Mouse (Mus musculus): ENCODE data around the gene Abhd15. TPM values are rescaled to one million over a fixed set of nuclear protein-coding genes. Genes with fewer than 3 reads are reported as not detected.

Gene Abhd15
- polyA plus RNA-seq, 1 experiment from 2014 or later, result 3.0 TPM

DNA sequence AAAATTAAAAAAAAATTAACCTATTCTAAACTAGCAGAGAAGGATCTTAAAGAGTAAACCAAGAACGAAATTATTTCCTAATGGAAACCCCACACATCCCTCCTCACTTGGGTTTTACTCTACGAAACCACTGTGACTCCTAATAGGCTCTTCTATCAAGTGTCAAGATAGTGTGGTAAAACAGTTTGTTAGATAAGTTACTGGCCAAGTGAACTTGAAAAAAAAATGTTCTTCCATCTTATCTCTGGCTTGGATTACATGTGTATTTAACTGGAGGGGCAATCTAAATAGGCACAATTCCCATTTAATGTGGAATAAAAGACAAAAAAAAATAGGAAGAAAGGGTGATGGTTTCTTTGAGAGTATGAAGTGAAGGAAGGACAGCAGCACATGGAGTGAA lies 15.9 kb downstream of the Abhd15 start:
- Histone ChIP-seq H3K9ac (no peak overlapping the region), H3K27me3 (ENCODE audit: insufficient read depth, low read length) (no peaks in the 10 kb centered on the region), H3K4me1 (ENCODE audit: insufficient read depth) (no peaks in the 10 kb centered on the region), H3K4me2 (no peak overlapping the region), H3K9me3 (ENCODE audit: low read depth, low read length) (no peaks in the 10 kb centered on the region), H3K36me3 (ENCODE audit: insufficient read depth) (peaks cover 13% of the 10 kb centered on the region), H3K27ac (ENCODE audit: low read depth) (no peak overlapping the region), H3K4me3 (ENCODE audit: low read depth, low read length) (no peak overlapping the region)
- DNase-seq, result no peak
- 76% methylated on average over 2 of the region's 2 CpGs for WGBS
- TF ChIP-seq CTCF (IDR thresholded peaks at IDR 0.05; ENCODE audit: low read depth), result no peak
- ATAC-seq (ENCODE audit: insufficient read depth), result no peak

- no peaks in the 10 kb centered on the region for H3K9me3 ChIP-seq (ENCODE audit: low read depth, low read length)
- H3K27me3 ChIP-seq (ENCODE audit: insufficient read depth, low read length), result no peaks in the 10 kb centered on the region
- H3K4me3 ChIP-seq (ENCODE audit: low read depth, low read length), result no peak overlapping the region
- no peaks in the 10 kb centered on the region for H3K4me1 ChIP-seq (ENCODE audit: insufficient read depth)
- H3K27ac ChIP-seq (ENCODE audit: low read depth), result no peak overlapping the region
- TF ChIP-seq CTCF (IDR thresholded peaks at IDR 0.05; ENCODE audit: low read depth), result no peak
- ATAC-seq (ENCODE audit: insufficient read depth) (no peak), DNase-seq (no peak)
- WGBS, result 80% methylated on average over 4 of the region's 4 CpGs
- peaks cover 25% of the 10 kb centered on the region for H3K36me3 ChIP-seq (ENCODE audit: insufficient read depth)
- H3K9ac ChIP-seq, result no peak overlapping the region
- H3K4me2 ChIP-seq, result no peak overlapping the region
These were observed 17.4 kb downstream of the Abhd15 start for GRCm38 (mm10) chr11:77532202-77532846.

- WGBS, result 95% methylated on average over 7 of the region's 7 CpGs
- peaks cover 86% of the 10 kb centered on the region for H3K36me3 ChIP-seq (ENCODE audit: insufficient read depth)
- no peaks in the 10 kb centered on the region for H3K9me3 ChIP-seq (ENCODE audit: low read depth, low read length)
- H3K4me3 ChIP-seq (ENCODE audit: low read depth, low read length), result no peak overlapping the region
- no peak for DNase-seq
- no peak for TF ChIP-seq CTCF (IDR thresholded peaks at IDR 0.05; ENCODE audit: low read depth)
- no peaks in the 10 kb centered on the region for H3K4me1 ChIP-seq (ENCODE audit: insufficient read depth)
- H3K4me2 ChIP-seq, result no peak overlapping the region
- H3K27ac ChIP-seq (ENCODE audit: low read depth), result no peak overlapping the region
- H3K27me3 ChIP-seq (ENCODE audit: insufficient read depth, low read length), result no peaks in the 10 kb centered on the region
- H3K9ac ChIP-seq, result no peak overlapping the region
- ATAC-seq (ENCODE audit: insufficient read depth), result no peak
These were observed 30.3 kb downstream of the Abhd15 start for GRCm38 (mm10) chr11:77545261-77545660.

DNA sequence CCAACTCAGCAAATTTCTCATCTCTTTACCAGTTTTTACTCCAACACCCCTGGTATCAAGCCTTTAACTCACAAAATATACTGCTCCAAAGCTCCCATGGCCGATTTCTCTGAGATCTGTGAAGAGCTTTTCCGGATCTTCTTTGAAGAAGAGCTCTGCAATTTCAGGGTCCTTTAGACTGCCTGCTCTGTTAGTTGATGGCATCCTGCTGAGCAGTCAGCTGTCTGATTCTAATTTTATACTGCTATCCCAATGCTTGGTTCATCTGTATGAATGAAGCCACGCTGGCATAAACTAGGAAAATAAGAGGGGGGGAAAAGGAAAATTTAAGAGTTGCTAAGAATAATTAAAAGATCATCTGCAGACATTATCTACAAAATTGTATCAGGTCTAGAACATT lies 70.3 kb downstream of the Abhd15 start:
- no peaks in the 10 kb centered on the region for H3K9me3 ChIP-seq (ENCODE audit: low read depth, low read length)
- H3K36me3 ChIP-seq (ENCODE audit: insufficient read depth), result peaks cover 34% of the 10 kb centered on the region
- H3K4me2 ChIP-seq, result no peak overlapping the region
- no peak overlapping the region for H3K9ac ChIP-seq
- no peak for ATAC-seq (ENCODE audit: insufficient read depth)
- H3K27ac ChIP-seq (ENCODE audit: low read depth), result no peak overlapping the region
- H3K4me3 ChIP-seq (ENCODE audit: low read depth, low read length), result no peak overlapping the region
- 0 out of 2 replicates have a peak, but pooled peaks cover 4% of the 10 kb centered on the region for H3K4me1 ChIP-seq (ENCODE audit: insufficient read depth)
- H3K27me3 ChIP-seq (ENCODE audit: insufficient read depth, low read length), result no peaks in the 10 kb centered on the region
- no peak for DNase-seq
- WGBS, result 85% methylated on average over 3 of the region's 3 CpGs
- no peak for TF ChIP-seq CTCF (IDR thresholded peaks at IDR 0.05; ENCODE audit: low read depth)

Other genes starting within 250 kb of the Abhd15 start
- gene Coro6, start 52.7 kb upstream of the Abhd15 start, polyA plus RNA-seq (2014; fragmentation: Nextera tagmentation; extraction: Ambion mirVana), result 0.22 and 0.99 TPM in 2 replicates
- gene Ankrd13b, start 25.4 kb upstream of the Abhd15 start, polyA plus RNA-seq (2014; fragmentation: Nextera tagmentation; extraction: Ambion mirVana), result 12.1 and 12.9 TPM in 2 replicates
- gene Git1, start 21.6 kb upstream of the Abhd15 start, polyA plus RNA-seq (2014; fragmentation: Nextera tagmentation; extraction: Ambion mirVana), result 18.4 and 21.1 TPM in 2 replicates
- 39.2 and 40.3 TPM in 2 replicates for gene Trp53i13, start 859 bp downstream of the Abhd15 start, polyA plus RNA-seq (2014; fragmentation: Nextera tagmentation; extraction: Ambion mirVana)
- gene Gm10392, start 4.1 kb downstream of the Abhd15 start, polyA plus RNA-seq (2014; fragmentation: Nextera tagmentation; extraction: Ambion mirVana), result 0.16 TPM in 1 of 2 replicates, not detected in the other
- gene Taok1, start 92.7 kb downstream of the Abhd15 start, polyA plus RNA-seq (2014; fragmentation: Nextera tagmentation; extraction: Ambion mirVana), result 20.8 TPM in 2 replicates
- 6.5 and 7.5 TPM in 2 replicates for gene Nufip2, start 171.0 kb downstream of the Abhd15 start, polyA plus RNA-seq (2014; fragmentation: Nextera tagmentation; extraction: Ambion mirVana)
- gene Cryba1, start 210.2 kb downstream of the Abhd15 start, polyA plus RNA-seq (2014; fragmentation: Nextera tagmentation; extraction: Ambion mirVana), result not detected in 2 replicates
- 32.2 and 35.0 TPM in 2 replicates for gene Myo18a, start 248.1 kb downstream of the Abhd15 start, polyA plus RNA-seq (2014; fragmentation: Nextera tagmentation; extraction: Ambion mirVana)

All from lung, embryonic 14.5 days (tissue).